Mouse (Mus musculus): ENCODE measurements around the gene Rbp7. TPM values are rescaled to one million over a fixed set of nuclear protein-coding genes. Genes with fewer than 3 reads are reported as not detected.
A peak's percentile ranks its signal among the peaks of the same experiment; 100 is the strongest.
"Not testable (repeated sequence)": the region's sequence is repeated elsewhere in the genome, so short reads cannot be mapped to it uniquely, and the experiment has no call there.

The Rbp7 gene
- total RNA-seq, 1 experiment from 2014 or later = 103 TPM

GRCm38 (mm10) chr4:149457163-149457562 is 2.4 kb upstream of the Rbp7 start:
- not testable (repeated sequence) for DNase-seq

- peak; percentile 63 for DNase-seq
Observed at GRCm38 (mm10) chr4:149454263-149454662, 515 bp downstream of the Rbp7 start.

- peak; percentile 79 for DNase-seq
Observed at GRCm38 (mm10) chr4:149453656-149454055, 1.1 kb downstream of the Rbp7 start.

- peak; percentile 44 for DNase-seq
Observed at GRCm38 (mm10) chr4:149450636-149451035, 4.1 kb downstream of the Rbp7 start.

GRCm38 (mm10) chr4:149446309-149446708 is 8.5 kb downstream of the Rbp7 start:
- no peak for DNase-seq

- peak; percentile 54 for DNase-seq
Observed at GRCm38 (mm10) chr4:149445868-149446267, 8.9 kb downstream of the Rbp7 start.

- peak; percentile 95 for DNase-seq
Observed at GRCm38 (mm10) chr4:149444964-149445701, 9.6 kb downstream of the Rbp7 start.

- no peak for DNase-seq
Observed at GRCm38 (mm10) chr4:149444465-149444864, 10.3 kb downstream of the Rbp7 start.

- DNase-seq = no peak
Observed at GRCm38 (mm10) chr4:149442436-149442835, 12.3 kb downstream of the Rbp7 start.

GRCm38 (mm10) chr4:149440576-149440975 is 14.2 kb downstream of the Rbp7 start:
- no peak for DNase-seq

- DNase-seq = not testable (repeated sequence)
Observed at GRCm38 (mm10) chr4:149431887-149432286, 22.9 kb downstream of the Rbp7 start.

GRCm38 (mm10) chr4:149429592-149429991 is 25.2 kb downstream of the Rbp7 start:
- no peak for DNase-seq

GRCm38 (mm10) chr4:149426325-149427199 is 28.2 kb downstream of the Rbp7 start, which contains the start of gene Ube4b:
Gene Ube4b (minus strand): TSS chr4:149426749.
- peak; percentile 98 for DNase-seq

GRCm38 (mm10) chr4:149425801-149426292 is 28.9 kb downstream of the Rbp7 start:
- peak; percentile 59 for DNase-seq

- peak; percentile 51 for DNase-seq
Observed at GRCm38 (mm10) chr4:149424755-149425154, 30.0 kb downstream of the Rbp7 start.

GRCm38 (mm10) chr4:149417854-149418365 is 36.9 kb downstream of the Rbp7 start:
- peak; percentile 25 for DNase-seq

- no peak for DNase-seq
Observed at GRCm38 (mm10) chr4:149416986-149417385, 37.8 kb downstream of the Rbp7 start.

- DNase-seq = no peak
Observed at GRCm38 (mm10) chr4:149416417-149416816, 38.4 kb downstream of the Rbp7 start.

GRCm38 (mm10) chr4:149415651-149416169 is 39.1 kb downstream of the Rbp7 start:
- no peak for DNase-seq

- no peak for DNase-seq
Observed at GRCm38 (mm10) chr4:149414259-149414658, 40.5 kb downstream of the Rbp7 start.

- no peak for DNase-seq
Observed at GRCm38 (mm10) chr4:149409759-149410158, 45.0 kb downstream of the Rbp7 start.

- no peak for DNase-seq
Observed at GRCm38 (mm10) chr4:149408331-149408730, 46.4 kb downstream of the Rbp7 start.

Data from adrenal gland, postnatal 14 days (tissue).